Mouse (Mus musculus): ENCODE results near the gene 1110008L16Rik. TPM values are rescaled to one million over a fixed set of nuclear protein-coding genes. Genes with fewer than 3 reads are reported as not detected.
"Not testable (repeated sequence)": the region's sequence is repeated elsewhere in the genome, so short reads cannot be mapped to it uniquely, and the experiment has no call there.

The 1110008L16Rik gene
- polyA plus RNA-seq (2016; fragmentation: Nextera tagmentation; extraction: Ambion mirVana), result 19.0 and 19.4 TPM in 2 replicates

GRCm38 (mm10) chr12:55299336-55299735 lies at the start of gene 1110008L16Rik:
1110008L16Rik (plus strand) TSS chr12:55299577.
- Histone ChIP-seq H3K27ac (no peak within 1 kb of the TSS), H3K4me1 (peaks cover 27% of the 10 kb centered on the region), H3K4me3 (no peak within 1 kb of the TSS), H3K27me3 (ENCODE audit: poor library complexity, severe bottlenecking) (no peaks in the 10 kb centered on the region), H3K9me3 (no peaks in the 10 kb centered on the region), H3K36me3 (replicated peaks) (peaks cover 53% of the 10 kb centered on the region)
- DNase-seq (ENCODE audit: extremely low spot score, low spot score), result no peak
- WGBS, result 92% methylated on average over 5 of the region's 5 CpGs

GRCm38 (mm10) chr12:55261950-55262349 lies 37.4 kb upstream of the 1110008L16Rik start:
- DNase-seq (ENCODE audit: extremely low spot score, low spot score); H3K27me3 ChIP-seq (ENCODE audit: poor library complexity, severe bottlenecking); H3K27ac ChIP-seq; H3K9me3 ChIP-seq; H3K4me3 ChIP-seq; H3K4me1 ChIP-seq: not testable (repeated sequence)
- WGBS, result no CpG with 5 or more reads among the region's 8 CpGs
- H3K36me3 ChIP-seq (replicated peaks), result peaks cover 28% of the 10 kb centered on the region

- H3K27me3 ChIP-seq (ENCODE audit: poor library complexity, severe bottlenecking); H3K27ac ChIP-seq; DNase-seq (ENCODE audit: extremely low spot score, low spot score); H3K4me3 ChIP-seq; H3K4me1 ChIP-seq; H3K9me3 ChIP-seq: not testable (repeated sequence)
- H3K36me3 ChIP-seq (replicated peaks), result peaks cover 16% of the 10 kb centered on the region
- WGBS, result no CpG with 5 or more reads among the region's 5 CpGs
Measured at GRCm38 (mm10) chr12:55263385-55263784, 36.0 kb upstream of the 1110008L16Rik start.

- Histone ChIP-seq H3K4me3 (no peak overlapping the region), H3K27me3 (ENCODE audit: poor library complexity, severe bottlenecking) (no peaks in the 10 kb centered on the region), H3K4me1 (no peaks in the 10 kb centered on the region), H3K27ac (no peak overlapping the region), H3K9me3 (no peaks in the 10 kb centered on the region), H3K36me3 (replicated peaks) (peaks cover 3% of the 10 kb centered on the region; the same call in 1 of the 2 replicates)
- no peak for DNase-seq (ENCODE audit: extremely low spot score, low spot score)
- WGBS, result 82% methylated on average over 3 of the region's 3 CpGs
Measured at GRCm38 (mm10) chr12:55272243-55272642, 27.1 kb upstream of the 1110008L16Rik start.

GRCm38 (mm10) chr12:55277583-55277982 lies 21.8 kb upstream of the 1110008L16Rik start:
- H3K4me3 ChIP-seq; H3K27me3 ChIP-seq (ENCODE audit: poor library complexity, severe bottlenecking); H3K27ac ChIP-seq; DNase-seq (ENCODE audit: extremely low spot score, low spot score); H3K9me3 ChIP-seq; H3K4me1 ChIP-seq: not testable (repeated sequence)
- 87% methylated on average over 3 of the region's 6 CpGs for WGBS
- peaks cover 19% of the 10 kb centered on the region for H3K36me3 ChIP-seq (replicated peaks)

- DNase-seq (ENCODE audit: extremely low spot score, low spot score), result no peak
- H3K36me3 ChIP-seq (replicated peaks), result peaks cover 65% of the 10 kb centered on the region
- WGBS, result 94% methylated on average over 9 of the region's 9 CpGs
- H3K27me3 ChIP-seq (ENCODE audit: poor library complexity, severe bottlenecking), result no peaks in the 10 kb centered on the region
- peaks cover 17% of the 10 kb centered on the region for H3K4me1 ChIP-seq
- H3K4me3 ChIP-seq, result no peak overlapping the region
- H3K27ac ChIP-seq, result no peak overlapping the region
- H3K9me3 ChIP-seq, result no peaks in the 10 kb centered on the region
Measured at GRCm38 (mm10) chr12:55298112-55298511, 1.3 kb upstream of the 1110008L16Rik start.

GRCm38 (mm10) chr12:55300820-55301351 lies 1.5 kb downstream of the 1110008L16Rik start:
- no peaks in the 10 kb centered on the region for H3K27me3 ChIP-seq (ENCODE audit: poor library complexity, severe bottlenecking)
- H3K4me3 ChIP-seq, result peak overlapping the region; percentile 70
- H3K27ac ChIP-seq, result peak overlapping the region; percentile 95; the same call in 1 of the 2 replicates
- peaks cover 7% of the 10 kb centered on the region; the same call in 1 of the 2 replicates for H3K9me3 ChIP-seq
- H3K36me3 ChIP-seq (replicated peaks), result peaks cover 48% of the 10 kb centered on the region
- DNase-seq (ENCODE audit: extremely low spot score, low spot score), result no peak
- WGBS, result 84% methylated on average over 3 of the region's 3 CpGs
- H3K4me1 ChIP-seq, result peaks cover 27% of the 10 kb centered on the region

GRCm38 (mm10) chr12:55301472-55302300 lies 2.3 kb downstream of the 1110008L16Rik start:
- Histone ChIP-seq H3K27me3 (ENCODE audit: poor library complexity, severe bottlenecking) (no peaks in the 10 kb centered on the region), H3K27ac (peak overlapping the region; percentile 95), H3K4me1 (peaks cover 27% of the 10 kb centered on the region), H3K36me3 (replicated peaks) (peaks cover 48% of the 10 kb centered on the region), H3K4me3 (peak overlapping the region; percentile 70), H3K9me3 (peaks cover 7% of the 10 kb centered on the region; the same call in 1 of the 2 replicates)
- no peak for DNase-seq (ENCODE audit: extremely low spot score, low spot score)
- 54% methylated on average over 11 of the region's 11 CpGs for WGBS

- peak; percentile 92 for DNase-seq (ENCODE audit: extremely low spot score, low spot score)
- peaks cover 27% of the 10 kb centered on the region for H3K4me1 ChIP-seq
- H3K36me3 ChIP-seq (replicated peaks), result peaks cover 46% of the 10 kb centered on the region
- H3K9me3 ChIP-seq, result peaks cover 7% of the 10 kb centered on the region; the same call in 1 of the 2 replicates
- under 1% methylated on average over 55 of the region's 55 CpGs for WGBS
- peak within 1 kb of the TSS; percentile 70 for H3K4me3 ChIP-seq
- peak within 1 kb of the TSS; percentile 95 for H3K27ac ChIP-seq
- H3K27me3 ChIP-seq (ENCODE audit: poor library complexity, severe bottlenecking), result no peaks in the 10 kb centered on the region
Measured at GRCm38 (mm10) chr12:55302485-55303441, 3.4 kb downstream of the 1110008L16Rik start, which contains the start of gene Ppp2r3c. Ppp2r3c (minus strand) TSS chr12:55302998.

GRCm38 (mm10) chr12:55306371-55306770 lies 7.0 kb downstream of the 1110008L16Rik start:
- DNase-seq (ENCODE audit: extremely low spot score, low spot score), result no peak
- WGBS, result 97% methylated on average over 4 of the region's 4 CpGs

GRCm38 (mm10) chr12:55307566-55307965 lies 8.2 kb downstream of the 1110008L16Rik start:
- H3K36me3 ChIP-seq (replicated peaks), result peaks cover 61% of the 10 kb centered on the region
- no peak for DNase-seq (ENCODE audit: extremely low spot score, low spot score)

More at GRCm38 (mm10) chr12:55306371-55306770, 7.0 kb downstream of the 1110008L16Rik start:
- Histone ChIP-seq H3K9me3 (peaks cover 7% of the 10 kb centered on the region; the same call in 1 of the 2 replicates), H3K27me3 (ENCODE audit: poor library complexity, severe bottlenecking) (no peaks in the 10 kb centered on the region), H3K4me3 (no peak overlapping the region), H3K36me3 (replicated peaks) (peaks cover 54% of the 10 kb centered on the region), H3K4me1 (peaks cover 17% of the 10 kb centered on the region), H3K27ac (no peak overlapping the region)

GRCm38 (mm10) chr12:55308731-55309130 lies 9.4 kb downstream of the 1110008L16Rik start:
- no peaks in the 10 kb centered on the region for H3K27me3 ChIP-seq (ENCODE audit: poor library complexity, severe bottlenecking)
- peaks cover 61% of the 10 kb centered on the region for H3K36me3 ChIP-seq (replicated peaks)
- WGBS, result 96% methylated on average over 9 of the region's 9 CpGs
- DNase-seq (ENCODE audit: extremely low spot score, low spot score), result no peak
- H3K9me3 ChIP-seq, result peaks cover 7% of the 10 kb centered on the region; the same call in 1 of the 2 replicates
- no peak overlapping the region for H3K4me3 ChIP-seq
- peaks cover 6% of the 10 kb centered on the region for H3K4me1 ChIP-seq
- no peak overlapping the region for H3K27ac ChIP-seq

More at GRCm38 (mm10) chr12:55307566-55307965, 8.2 kb downstream of the 1110008L16Rik start:
- H3K27me3 ChIP-seq (ENCODE audit: poor library complexity, severe bottlenecking), result no peaks in the 10 kb centered on the region
- peaks cover 10% of the 10 kb centered on the region for H3K4me1 ChIP-seq
- peaks cover 7% of the 10 kb centered on the region; the same call in 1 of the 2 replicates for H3K9me3 ChIP-seq
- H3K4me3 ChIP-seq, result no peak overlapping the region
- no peak overlapping the region for H3K27ac ChIP-seq
- 92% methylated on average over 6 of the region's 6 CpGs for WGBS
